Mouse (Mus musculus): ENCODE results near the gene Ttc7b.

GRCm38 (mm10) chr12:100322225-100322624, 198.4 kb downstream of the Ttc7b start:
- TF ChIP-seq CTCF (IDR thresholded peaks at IDR 0.05; ENCODE audit: low read depth, low read length) (no peak), POLR2A (IDR thresholded peaks at IDR 0.05; ENCODE audit: extremely low read depth, insufficient read depth, low read length) (no peak)
